Mouse (Mus musculus) forebrain, embryonic 15.5 days (tissue): ENCODE measurements around the gene 4930455H04Rik. TPM values are rescaled to one million over a fixed set of nuclear protein-coding genes. Genes with fewer than 3 reads are reported as not detected.

Experiments used
- ATAC-seq: fragments of 200-750 bp; cut with Nextera tagmentation; replicated peaks from 2 replicates; pipeline ENCODE4 v1.8.0; 2017; ENCODE audit warnings: mild to moderate bottlenecking, moderate TSS enrichment, moderate library complexity
- H3K27ac ChIP-seq: fragments of 300-500 bp; sonication (generic); replicated peaks from 2 replicates; pipeline ENCODE4 v1.5.1; 2015; ENCODE audit warnings: mild to moderate bottlenecking, inconsistent platforms
- H3K27me3 ChIP-seq: fragments of 300-500 bp; sonication (generic); 2 replicates; pipeline ENCODE4 v1.6.1; 2015; ENCODE audit warnings: inconsistent platforms
- H3K36me3 ChIP-seq: fragments of 300-500 bp; sonication (generic); 2 replicates; pipeline ENCODE4 v1.6.1; 2015; ENCODE audit warnings: mild to moderate bottlenecking, inconsistent platforms
- H3K4me1 ChIP-seq: fragments of 300-500 bp; sonication (generic); 2 replicates; pipeline ENCODE4 v1.6.1; 2015; ENCODE audit warnings: inconsistent platforms
- H3K4me2 ChIP-seq: fragments of 300-500 bp; sonication (generic); replicated peaks from 2 replicates; pipeline ENCODE4 v1.6.1; 2015; ENCODE audit warnings: mild to moderate bottlenecking, inconsistent platforms
- H3K4me3 ChIP-seq: fragments of 300-500 bp; sonication (generic); 2 replicates; pipeline ENCODE4 v1.5.1; 2015; ENCODE audit warnings: mild to moderate bottlenecking, inconsistent platforms
- H3K9ac ChIP-seq: fragments of 300-500 bp; sonication (generic); replicated peaks from 2 replicates; pipeline ENCODE4 v1.6.1; 2015; ENCODE audit warnings: mild to moderate bottlenecking, inconsistent platforms
- H3K9me3 ChIP-seq: fragments of 300-500 bp; sonication (generic); 2 replicates; pipeline ENCODE4 v1.6.1; 2016; ENCODE audit warnings: inconsistent platforms
- WGBS: fragments of 180-500 bp; shearing (Covaris S2); methylation state at CpG from one replicate; pipeline ENCODE4 v1.1.7; 2015; ENCODE audit warnings: mixed read lengths; 5-methylcytosine and 5-hydroxymethylcytosine counted together
- polyA plus RNA-seq: library from polyadenylated mRNA; unstranded; fragments of >200 nt; fragmentation: Nextera tagmentation; extraction: Ambion mirVana; gene quantifications from 2 replicates; pipeline ENCODE4 v1.2.1, GENCODE M21; 2015

Gene 4930455H04Rik
- polyA plus RNA-seq, 1 experiment from 2014 or later: not detected

DNA sequence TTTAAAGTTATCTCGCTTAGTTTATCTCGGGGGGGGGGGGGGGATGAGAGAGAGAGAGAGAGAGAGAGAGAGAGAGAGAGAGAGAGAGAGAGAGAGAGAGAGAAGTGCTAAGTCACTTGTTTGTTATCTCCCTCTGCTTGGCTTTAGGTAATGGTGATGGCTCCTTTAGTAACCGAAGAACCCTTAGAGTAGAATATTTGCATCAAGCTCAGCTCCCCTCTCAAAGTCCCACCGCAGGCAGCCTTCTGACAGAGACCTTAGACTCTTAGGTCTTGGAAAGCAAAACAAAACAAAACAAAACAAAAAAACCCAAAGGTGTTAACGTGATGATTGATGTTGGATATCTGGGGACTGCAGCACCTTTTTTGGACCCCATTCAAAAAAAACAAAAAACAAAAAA lies 936 bp downstream of the 4930455H04Rik start:
- 0 out of 2 replicates have a peak overlapping the region, but pooled peaks have one; percentile 55 for H3K9ac ChIP-seq
- ATAC-seq: peak; percentile 44
- 7% methylated on average over 5 of the region's 5 CpGs for WGBS
- no peaks in the 10 kb centered on the region for H3K27me3 ChIP-seq
- H3K9me3 ChIP-seq: no peaks in the 10 kb centered on the region
- H3K4me3 ChIP-seq: peak overlapping the region; percentile 45
- peak overlapping the region; percentile 44 for H3K4me2 ChIP-seq
- H3K4me1 ChIP-seq: peaks cover 34% of the 10 kb centered on the region
- H3K27ac ChIP-seq: peak overlapping the region; percentile 89
- H3K36me3 ChIP-seq: no peaks in the 10 kb centered on the region

DNA sequence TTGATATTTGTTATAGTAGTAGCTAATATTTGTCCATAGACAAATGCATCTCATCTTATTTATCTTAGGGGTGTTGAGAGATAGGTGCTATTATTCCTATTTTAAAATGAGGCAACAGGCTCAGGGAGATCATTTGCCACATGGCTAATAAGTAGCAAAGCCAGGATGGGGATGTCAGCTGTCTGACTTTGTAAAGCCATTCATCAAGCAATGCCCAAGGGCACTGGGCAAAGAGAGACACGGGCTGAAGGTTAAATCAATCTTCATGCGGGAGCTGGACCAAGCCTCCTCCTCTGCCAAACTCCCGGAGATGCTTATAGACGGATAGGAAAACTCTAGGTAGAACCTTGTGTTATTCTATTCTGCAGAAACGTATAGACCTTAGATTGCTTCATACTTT lies 1.7 kb downstream of the 4930455H04Rik start:
- Histone ChIP-seq H3K27me3 (no peaks in the 10 kb centered on the region), H3K4me2 (no peak overlapping the region), H3K27ac (0 out of 2 replicates have a peak overlapping the region, but pooled peaks have one; percentile 89), H3K9ac (no peak overlapping the region), H3K9me3 (no peaks in the 10 kb centered on the region), H3K36me3 (no peaks in the 10 kb centered on the region), H3K4me3 (no peak overlapping the region), H3K4me1 (peaks cover 30% of the 10 kb centered on the region)
- ATAC-seq: no peak
- WGBS: 64% methylated on average over 5 of the region's 5 CpGs

- Histone ChIP-seq H3K36me3 (no peaks in the 10 kb centered on the region), H3K9me3 (no peaks in the 10 kb centered on the region; the same call in 1 of the 2 replicates), H3K4me3 (no peak overlapping the region), H3K4me2 (no peak overlapping the region), H3K27me3 (no peaks in the 10 kb centered on the region), H3K4me1 (peaks cover 26% of the 10 kb centered on the region), H3K27ac (no peak overlapping the region), H3K9ac (no peak overlapping the region)
- 58% methylated on average over 9 of the region's 9 CpGs for WGBS
- no peak for ATAC-seq
These were observed 13.9 kb downstream of the 4930455H04Rik start for GRCm38 (mm10) chr3:116981811-116982575.

- Histone ChIP-seq H3K9me3 (no peaks in the 10 kb centered on the region), H3K9ac (no peak overlapping the region), H3K27ac (peak overlapping the region; percentile 88), H3K27me3 (no peaks in the 10 kb centered on the region), H3K4me1 (peaks cover 30% of the 10 kb centered on the region), H3K36me3 (no peaks in the 10 kb centered on the region), H3K4me3 (no peak overlapping the region), H3K4me2 (no peak overlapping the region)
- ATAC-seq: peak; percentile 96
- 0% methylated on average over 1 of the region's 1 CpGs for WGBS
These were observed 17.0 kb downstream of the 4930455H04Rik start for GRCm38 (mm10) chr3:116985042-116985455.

DNA sequence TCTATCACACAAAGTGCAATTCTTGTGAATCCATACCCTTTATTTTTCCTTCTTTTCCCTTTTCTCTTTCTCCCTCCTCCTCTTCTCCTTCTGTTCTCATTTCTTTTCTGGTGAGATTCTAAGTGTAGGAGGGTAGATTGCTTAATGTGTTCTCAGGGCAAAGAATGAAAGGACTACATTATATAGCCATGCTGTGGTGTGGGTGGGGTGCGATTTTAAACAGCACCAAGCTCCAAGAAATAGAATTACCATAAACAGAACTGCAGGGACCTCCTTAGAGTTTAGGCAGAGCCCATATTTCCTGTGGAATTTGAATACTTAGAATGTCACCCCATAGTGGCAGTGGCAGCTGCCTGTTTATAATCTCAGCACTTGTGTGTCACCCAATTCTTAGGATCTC lies 17.7 kb downstream of the 4930455H04Rik start:
- 30% methylated on average over 1 of the region's 1 CpGs for WGBS
- no peak overlapping the region for H3K9ac ChIP-seq
- ATAC-seq: peak; percentile 73
- H3K27me3 ChIP-seq: no peaks in the 10 kb centered on the region
- H3K4me1 ChIP-seq: peaks cover 30% of the 10 kb centered on the region
- peak overlapping the region; percentile 88 for H3K27ac ChIP-seq
- no peak overlapping the region; the same call in 1 of the 2 replicates for H3K4me2 ChIP-seq
- H3K9me3 ChIP-seq: no peaks in the 10 kb centered on the region
- no peaks in the 10 kb centered on the region for H3K36me3 ChIP-seq
- H3K4me3 ChIP-seq: no peak overlapping the region

- Histone ChIP-seq H3K27ac (peak overlapping the region; percentile 88), H3K4me1 (peaks cover 30% of the 10 kb centered on the region), H3K27me3 (no peaks in the 10 kb centered on the region), H3K9ac (no peak overlapping the region), H3K9me3 (no peaks in the 10 kb centered on the region), H3K36me3 (no peaks in the 10 kb centered on the region), H3K4me2 (no peak overlapping the region), H3K4me3 (no peak overlapping the region)
- ATAC-seq: no peak
- 66% methylated on average over 2 of the region's 2 CpGs for WGBS
These were observed 18.4 kb downstream of the 4930455H04Rik start for GRCm38 (mm10) chr3:116986451-116986850.

DNA sequence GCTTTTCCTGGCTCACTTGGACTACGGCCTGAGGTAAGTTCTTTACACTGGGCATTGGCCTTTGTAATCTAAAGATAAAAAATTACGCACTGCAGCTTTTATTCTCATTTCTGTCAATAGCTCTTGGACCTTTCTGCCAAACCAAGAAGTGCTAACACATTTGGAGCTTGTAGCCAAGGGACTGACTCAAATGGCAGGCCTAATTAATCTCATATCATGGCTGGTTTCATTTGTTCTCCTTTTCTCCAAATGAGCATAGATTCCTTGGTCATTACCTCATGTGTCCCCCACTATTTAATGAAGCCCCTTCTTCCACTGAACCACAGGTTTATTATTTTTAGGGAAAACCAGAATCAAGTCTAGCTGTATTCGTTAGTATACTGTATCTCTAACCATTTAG lies 20.2 kb downstream of the 4930455H04Rik start:
- Histone ChIP-seq H3K27ac (peak overlapping the region; percentile 62), H3K9me3 (no peaks in the 10 kb centered on the region), H3K36me3 (no peaks in the 10 kb centered on the region), H3K4me2 (no peak overlapping the region), H3K27me3 (no peaks in the 10 kb centered on the region), H3K4me1 (peaks cover 30% of the 10 kb centered on the region), H3K4me3 (no peak overlapping the region), H3K9ac (no peak overlapping the region)
- WGBS: 46% methylated on average over 3 of the region's 3 CpGs
- peak; percentile 26; the same call in 1 of the 2 replicates for ATAC-seq

DNA sequence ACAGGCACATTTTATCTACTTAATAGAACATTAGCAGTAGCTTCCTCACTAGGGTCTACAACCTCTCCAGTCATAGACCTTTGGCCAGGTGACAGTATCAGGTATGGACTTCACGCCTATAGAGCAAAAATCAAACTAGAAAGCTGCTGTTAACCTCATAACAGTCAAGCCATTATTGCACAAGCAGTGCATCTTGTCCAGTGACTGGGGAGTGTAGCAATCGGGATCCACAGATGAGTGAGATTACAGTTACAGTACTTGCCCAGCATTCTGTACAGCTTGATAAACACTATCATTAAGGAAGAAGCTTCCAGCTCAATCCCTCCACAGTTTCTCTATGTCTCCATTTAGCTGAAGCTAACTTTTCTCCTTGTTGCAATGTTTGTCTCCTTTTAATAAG lies 23.1 kb downstream of the 4930455H04Rik start:
- WGBS: 92% methylated on average over 2 of the region's 2 CpGs
- Histone ChIP-seq H3K27me3 (no peaks in the 10 kb centered on the region), H3K4me3 (no peak overlapping the region), H3K27ac (no peak overlapping the region), H3K9me3 (no peaks in the 10 kb centered on the region), H3K36me3 (no peaks in the 10 kb centered on the region), H3K4me1 (peaks cover 11% of the 10 kb centered on the region; the same call in 1 of the 2 replicates), H3K4me2 (no peak overlapping the region), H3K9ac (no peak overlapping the region)
- no peak for ATAC-seq

DNA sequence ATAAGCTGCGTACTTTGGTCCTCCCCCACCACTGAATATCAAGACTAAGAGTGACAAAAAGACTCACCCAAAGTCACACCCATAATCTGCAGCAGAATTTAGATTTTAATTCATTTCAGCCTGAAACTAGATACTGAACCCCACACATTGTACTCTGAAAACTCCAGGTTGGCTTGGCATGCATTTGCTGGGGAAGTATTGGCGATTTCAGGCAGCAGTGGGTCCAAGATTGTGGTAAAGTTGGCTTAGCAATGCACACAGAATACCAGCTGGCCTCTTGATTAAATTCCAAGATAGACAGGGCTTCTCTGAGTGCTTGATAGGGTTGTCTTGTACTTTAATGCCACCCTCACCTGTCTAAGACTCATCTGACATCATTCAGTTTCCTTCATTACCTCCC lies 24.9 kb downstream of the 4930455H04Rik start:
- no peak overlapping the region for H3K4me2 ChIP-seq
- 0 out of 2 replicates have a peak, but pooled peaks cover 4% of the 10 kb centered on the region for H3K4me1 ChIP-seq
- no peak for ATAC-seq
- no peak overlapping the region for H3K9ac ChIP-seq
- no peak overlapping the region for H3K4me3 ChIP-seq
- H3K27me3 ChIP-seq: no peaks in the 10 kb centered on the region
- no peaks in the 10 kb centered on the region for H3K9me3 ChIP-seq
- WGBS: 73% methylated on average over 2 of the region's 2 CpGs
- no peak overlapping the region for H3K27ac ChIP-seq
- H3K36me3 ChIP-seq: no peaks in the 10 kb centered on the region

DNA sequence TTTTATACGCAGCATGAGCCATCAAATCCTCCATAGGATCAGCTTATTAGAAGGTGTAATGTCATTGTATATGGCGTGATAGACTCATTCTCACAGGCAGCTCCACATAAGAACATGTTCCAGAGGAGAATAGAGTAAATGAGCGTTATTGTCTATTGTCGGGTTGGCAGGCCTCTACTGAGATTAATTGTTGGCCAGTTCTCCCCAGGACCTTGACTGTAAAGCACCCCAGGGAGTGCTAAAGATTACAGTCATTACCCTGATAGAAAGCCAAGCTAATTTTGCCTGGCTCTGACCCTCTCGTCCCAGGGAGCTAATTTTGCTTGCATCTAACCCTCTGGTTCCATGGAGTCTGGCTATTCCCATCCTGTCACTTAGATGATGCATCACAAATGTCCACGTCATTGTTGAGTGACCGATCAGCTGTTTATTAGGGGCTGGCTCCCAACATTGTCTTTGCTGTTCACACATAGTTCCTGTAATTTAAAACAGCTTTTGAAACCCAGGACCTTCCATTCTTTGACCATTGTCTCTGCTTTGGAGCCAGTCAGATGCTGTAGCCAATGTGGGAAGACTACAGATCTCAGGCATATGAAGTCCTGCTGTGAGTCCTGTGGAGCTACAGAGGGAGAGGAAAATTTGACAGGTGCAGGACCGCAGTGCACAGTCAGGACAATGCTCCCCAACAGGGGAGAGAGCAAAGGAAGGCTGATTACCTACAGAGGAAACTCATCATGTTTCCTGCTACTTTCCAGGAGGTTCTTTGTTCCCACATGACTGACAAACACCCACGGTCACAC lies 33.8 kb downstream of the 4930455H04Rik start:
- no peaks in the 10 kb centered on the region for H3K9me3 ChIP-seq
- H3K9ac ChIP-seq: no peak overlapping the region
- H3K36me3 ChIP-seq: no peaks in the 10 kb centered on the region
- H3K27ac ChIP-seq: peak overlapping the region; percentile 38
- no peak overlapping the region for H3K4me3 ChIP-seq
- peak; percentile 79 for ATAC-seq
- no peak overlapping the region for H3K4me2 ChIP-seq
- WGBS: 16% methylated on average over 9 of the region's 9 CpGs
- H3K27me3 ChIP-seq: no peaks in the 10 kb centered on the region
- H3K4me1 ChIP-seq: peaks cover 10% of the 10 kb centered on the region; the same call in 1 of the 2 replicates

DNA sequence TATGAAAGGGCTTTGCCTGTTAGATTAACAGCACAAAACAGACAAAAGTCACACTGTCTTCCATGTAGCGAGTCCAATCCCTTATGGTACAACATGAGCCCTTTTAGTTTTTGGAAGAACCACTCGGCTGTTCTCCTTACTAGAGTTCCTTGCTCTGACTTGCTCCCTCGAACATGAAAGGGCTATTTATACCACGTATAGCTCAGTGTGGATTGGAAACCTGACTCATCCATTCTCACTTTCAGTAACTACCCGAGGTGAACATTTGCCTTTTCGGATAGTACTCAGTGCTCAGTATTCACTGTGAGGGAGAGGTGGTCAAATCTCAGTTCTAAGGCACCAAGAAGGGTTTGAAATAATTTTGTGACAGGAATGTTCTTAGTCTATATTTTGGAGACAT lies 35.3 kb downstream of the 4930455H04Rik start:
- 79% methylated on average over 6 of the region's 6 CpGs for WGBS
- Histone ChIP-seq H3K9me3 (no peaks in the 10 kb centered on the region), H3K4me3 (no peak overlapping the region), H3K27ac (no peak overlapping the region), H3K27me3 (no peaks in the 10 kb centered on the region), H3K36me3 (no peaks in the 10 kb centered on the region), H3K4me1 (peaks cover 10% of the 10 kb centered on the region; the same call in 1 of the 2 replicates), H3K4me2 (no peak overlapping the region), H3K9ac (no peak overlapping the region)
- no peak for ATAC-seq

GRCm38 (mm10) chr3:117006636-117007035 lies 38.6 kb downstream of the 4930455H04Rik start:
- WGBS: 88% methylated on average over 3 of the region's 3 CpGs
- H3K27me3 ChIP-seq: no peaks in the 10 kb centered on the region

More at GRCm38 (mm10) chr3:117006636-117007035, 38.6 kb downstream of the 4930455H04Rik start:
- no peak overlapping the region for H3K4me3 ChIP-seq
- no peak for ATAC-seq
- no peaks in the 10 kb centered on the region for H3K9me3 ChIP-seq
- no peak overlapping the region for H3K27ac ChIP-seq
- H3K4me1 ChIP-seq: peaks cover 6% of the 10 kb centered on the region; the same call in 1 of the 2 replicates
- H3K36me3 ChIP-seq: no peaks in the 10 kb centered on the region
- H3K9ac ChIP-seq: no peak overlapping the region
- no peak overlapping the region for H3K4me2 ChIP-seq
